Mouse (Mus musculus): ENCODE measurements around the gene Abat. TPM values are rescaled to one million over a fixed set of nuclear protein-coding genes. Genes with fewer than 3 reads are reported as not detected.
"Not testable (repeated sequence)": the region's sequence is repeated elsewhere in the genome, so short reads cannot be mapped to it uniquely, and the experiment has no call there.

Gene Abat
- polyA plus RNA-seq, 1 experiment from 2014 or later: 18.5 TPM

GRCm38 (mm10) chr16:8561856-8562255 lies 48.6 kb downstream of the Abat start:
- DNase-seq (ENCODE audit: low spot score); H3K4me2 ChIP-seq (ENCODE audit: low read depth, severe bottlenecking); H3K9ac ChIP-seq (ENCODE audit: low read length); H3K4me1 ChIP-seq (ENCODE audit: control insufficient read depth, insufficient read depth, low read length); H3K4me3 ChIP-seq (ENCODE audit: low read depth, low read length); H3K27me3 ChIP-seq (ENCODE audit: control insufficient read depth, insufficient read depth, low read length); H3K36me3 ChIP-seq (ENCODE audit: control insufficient read depth, insufficient read depth, low read length); H3K9me3 ChIP-seq (ENCODE audit: control insufficient read depth, low read length); ATAC-seq (ENCODE audit: insufficient number of reproducible peaks, low FRiP score, low TSS enrichment, low read depth); H3K27ac ChIP-seq (replicated peaks; ENCODE audit: low read depth, low read length): not testable (repeated sequence)
- WGBS: 44% methylated on average over 4 of the region's 4 CpGs

- WGBS: 62% methylated on average over 3 of the region's 3 CpGs
- H3K27me3 ChIP-seq (ENCODE audit: control insufficient read depth, insufficient read depth, low read length); H3K4me2 ChIP-seq (ENCODE audit: low read depth, severe bottlenecking); H3K9ac ChIP-seq (ENCODE audit: low read length); H3K36me3 ChIP-seq (ENCODE audit: control insufficient read depth, insufficient read depth, low read length); H3K9me3 ChIP-seq (ENCODE audit: control insufficient read depth, low read length); ATAC-seq (ENCODE audit: insufficient number of reproducible peaks, low FRiP score, low TSS enrichment, low read depth); DNase-seq (ENCODE audit: low spot score); H3K4me1 ChIP-seq (ENCODE audit: control insufficient read depth, insufficient read depth, low read length); H3K27ac ChIP-seq (replicated peaks; ENCODE audit: low read depth, low read length); H3K4me3 ChIP-seq (ENCODE audit: low read depth, low read length): not testable (repeated sequence)
Observed at GRCm38 (mm10) chr16:8562827-8563226, 49.6 kb downstream of the Abat start.

GRCm38 (mm10) chr16:8564836-8565235 lies 51.6 kb downstream of the Abat start:
- H3K4me2 ChIP-seq (ENCODE audit: low read depth, severe bottlenecking): no peak overlapping the region
- peaks cover 4% of the 10 kb centered on the region; the same call in 1 of the 2 replicates for H3K9me3 ChIP-seq (ENCODE audit: control insufficient read depth, low read length)
- no peak overlapping the region for H3K4me3 ChIP-seq (ENCODE audit: low read depth, low read length)
- 84% methylated on average over 2 of the region's 2 CpGs for WGBS
- no peak overlapping the region for H3K9ac ChIP-seq (ENCODE audit: low read length)
- H3K27me3 ChIP-seq (ENCODE audit: control insufficient read depth, insufficient read depth, low read length): no peaks in the 10 kb centered on the region
- no peak overlapping the region for H3K27ac ChIP-seq (replicated peaks; ENCODE audit: low read depth, low read length)
- no peak for ATAC-seq (ENCODE audit: insufficient number of reproducible peaks, low FRiP score, low TSS enrichment, low read depth)
- no peaks in the 10 kb centered on the region; the same call in 1 of the 2 replicates for H3K4me1 ChIP-seq (ENCODE audit: control insufficient read depth, insufficient read depth, low read length)
- DNase-seq (ENCODE audit: low spot score): no peak
- no peaks in the 10 kb centered on the region for H3K36me3 ChIP-seq (ENCODE audit: control insufficient read depth, insufficient read depth, low read length)

- WGBS: 78% methylated on average over 2 of the region's 2 CpGs
- Histone ChIP-seq H3K27ac (replicated peaks; ENCODE audit: low read depth, low read length) (no peak overlapping the region), H3K9ac (ENCODE audit: low read length) (no peak overlapping the region), H3K27me3 (ENCODE audit: control insufficient read depth, insufficient read depth, low read length) (no peaks in the 10 kb centered on the region), H3K9me3 (ENCODE audit: control insufficient read depth, low read length) (no peaks in the 10 kb centered on the region), H3K4me1 (ENCODE audit: control insufficient read depth, insufficient read depth, low read length) (peaks cover 5% of the 10 kb centered on the region; the same call in 1 of the 2 replicates), H3K4me2 (ENCODE audit: low read depth, severe bottlenecking) (no peak overlapping the region), H3K36me3 (ENCODE audit: control insufficient read depth, insufficient read depth, low read length) (no peaks in the 10 kb centered on the region), H3K4me3 (ENCODE audit: low read depth, low read length) (no peak overlapping the region)
- DNase-seq (ENCODE audit: low spot score) (no peak), ATAC-seq (ENCODE audit: insufficient number of reproducible peaks, low FRiP score, low TSS enrichment, low read depth) (no peak)
Observed at GRCm38 (mm10) chr16:8565539-8565938, 52.3 kb downstream of the Abat start.

- H3K36me3 ChIP-seq (ENCODE audit: control insufficient read depth, insufficient read depth, low read length): no peaks in the 10 kb centered on the region
- H3K9ac ChIP-seq (ENCODE audit: low read length): no peak overlapping the region
- no peak overlapping the region for H3K4me2 ChIP-seq (ENCODE audit: low read depth, severe bottlenecking)
- H3K27me3 ChIP-seq (ENCODE audit: control insufficient read depth, insufficient read depth, low read length): no peaks in the 10 kb centered on the region
- H3K27ac ChIP-seq (replicated peaks; ENCODE audit: low read depth, low read length): no peak overlapping the region
- peaks cover 5% of the 10 kb centered on the region; the same call in 1 of the 2 replicates for H3K4me1 ChIP-seq (ENCODE audit: control insufficient read depth, insufficient read depth, low read length)
- DNase-seq (ENCODE audit: low spot score): peak; percentile 41
- no peak for ATAC-seq (ENCODE audit: insufficient number of reproducible peaks, low FRiP score, low TSS enrichment, low read depth)
- H3K4me3 ChIP-seq (ENCODE audit: low read depth, low read length): no peak overlapping the region
- no peaks in the 10 kb centered on the region for H3K9me3 ChIP-seq (ENCODE audit: control insufficient read depth, low read length)
- WGBS: 30% methylated on average over 3 of the region's 3 CpGs
Observed at GRCm38 (mm10) chr16:8566115-8566711, 53.0 kb downstream of the Abat start.

GRCm38 (mm10) chr16:8568881-8569280 lies 55.7 kb downstream of the Abat start:
- no peaks in the 10 kb centered on the region for H3K9me3 ChIP-seq (ENCODE audit: control insufficient read depth, low read length)
- no peaks in the 10 kb centered on the region for H3K27me3 ChIP-seq (ENCODE audit: control insufficient read depth, insufficient read depth, low read length)
- 86% methylated on average over 7 of the region's 7 CpGs for WGBS
- H3K4me2 ChIP-seq (ENCODE audit: low read depth, severe bottlenecking): no peak overlapping the region
- peaks cover 7% of the 10 kb centered on the region; the same call in 1 of the 2 replicates for H3K4me1 ChIP-seq (ENCODE audit: control insufficient read depth, insufficient read depth, low read length)
- H3K9ac ChIP-seq (ENCODE audit: low read length): no peak overlapping the region
- DNase-seq (ENCODE audit: low spot score) (no peak), ATAC-seq (ENCODE audit: insufficient number of reproducible peaks, low FRiP score, low TSS enrichment, low read depth) (no peak)
- no peaks in the 10 kb centered on the region for H3K36me3 ChIP-seq (ENCODE audit: control insufficient read depth, insufficient read depth, low read length)
- H3K4me3 ChIP-seq (ENCODE audit: low read depth, low read length): no peak overlapping the region
- no peak overlapping the region for H3K27ac ChIP-seq (replicated peaks; ENCODE audit: low read depth, low read length)

- ATAC-seq (ENCODE audit: insufficient number of reproducible peaks, low FRiP score, low TSS enrichment, low read depth) (no peak), DNase-seq (ENCODE audit: low spot score) (peak; percentile 36)
- peaks cover 7% of the 10 kb centered on the region; the same call in 1 of the 2 replicates for H3K4me1 ChIP-seq (ENCODE audit: control insufficient read depth, insufficient read depth, low read length)
- no peak overlapping the region for H3K9ac ChIP-seq (ENCODE audit: low read length)
- H3K9me3 ChIP-seq (ENCODE audit: control insufficient read depth, low read length): no peaks in the 10 kb centered on the region
- 58% methylated on average over 12 of the region's 12 CpGs for WGBS
- H3K4me3 ChIP-seq (ENCODE audit: low read depth, low read length): no peak overlapping the region
- no peak overlapping the region for H3K27ac ChIP-seq (replicated peaks; ENCODE audit: low read depth, low read length)
- no peaks in the 10 kb centered on the region for H3K36me3 ChIP-seq (ENCODE audit: control insufficient read depth, insufficient read depth, low read length)
- no peak overlapping the region for H3K4me2 ChIP-seq (ENCODE audit: low read depth, severe bottlenecking)
- H3K27me3 ChIP-seq (ENCODE audit: control insufficient read depth, insufficient read depth, low read length): no peaks in the 10 kb centered on the region
Observed at GRCm38 (mm10) chr16:8570336-8570735, 57.1 kb downstream of the Abat start.

- H3K4me2 ChIP-seq (ENCODE audit: low read depth, severe bottlenecking): no peak overlapping the region
- H3K4me3 ChIP-seq (ENCODE audit: low read depth, low read length): no peak overlapping the region
- no peak overlapping the region for H3K9ac ChIP-seq (ENCODE audit: low read length)
- no peaks in the 10 kb centered on the region for H3K36me3 ChIP-seq (ENCODE audit: control insufficient read depth, insufficient read depth, low read length)
- WGBS: 59% methylated on average over 11 of the region's 11 CpGs
- no peak for ATAC-seq (ENCODE audit: insufficient number of reproducible peaks, low FRiP score, low TSS enrichment, low read depth)
- H3K27ac ChIP-seq (replicated peaks; ENCODE audit: low read depth, low read length): no peak overlapping the region
- H3K9me3 ChIP-seq (ENCODE audit: control insufficient read depth, low read length): no peaks in the 10 kb centered on the region
- no peaks in the 10 kb centered on the region for H3K27me3 ChIP-seq (ENCODE audit: control insufficient read depth, insufficient read depth, low read length)
- no peak for DNase-seq (ENCODE audit: low spot score)
- H3K4me1 ChIP-seq (ENCODE audit: control insufficient read depth, insufficient read depth, low read length): peaks cover 7% of the 10 kb centered on the region; the same call in 1 of the 2 replicates
Observed at GRCm38 (mm10) chr16:8570901-8571615, 57.8 kb downstream of the Abat start.
